Mouse (Mus musculus): ENCODE measurements around the gene Agpat3. TPM values are rescaled to one million over a fixed set of nuclear protein-coding genes. Genes with fewer than 3 reads are reported as not detected.

Gene Agpat3
- polyA plus RNA-seq, 1 experiment, result 1.4 TPM

GRCm38 (mm10) chr10:78272932-78273331, 79.4 kb downstream of the Agpat3 start:
- peaks cover 21% of the 10 kb centered on the region for H3K36me3 ChIP-seq (ENCODE audit: control insufficient read depth)
- TF ChIP-seq GATA1 (IDR thresholded peaks at IDR 0.05; ENCODE audit: low read length), result no peak
- no peaks in the 10 kb centered on the region for H3K9me3 ChIP-seq (ENCODE audit: control insufficient read depth, low read length)
- no peaks in the 10 kb centered on the region for H3K27me3 ChIP-seq (ENCODE audit: control insufficient read depth)
- H3K4me3 ChIP-seq (replicated peaks), result no peak overlapping the region
- peaks cover 20% of the 10 kb centered on the region for H3K4me1 ChIP-seq (ENCODE audit: control insufficient read depth)

GRCm38 (mm10) chr10:78265881-78266280, 86.4 kb downstream of the Agpat3 start:
- Histone ChIP-seq H3K36me3 (ENCODE audit: control insufficient read depth) (no peaks in the 10 kb centered on the region), H3K4me1 (ENCODE audit: control insufficient read depth) (no peaks in the 10 kb centered on the region; the same call in 1 of the 2 replicates), H3K4me3 (replicated peaks) (no peak overlapping the region), H3K9me3 (ENCODE audit: control insufficient read depth, low read length) (no peaks in the 10 kb centered on the region), H3K27me3 (ENCODE audit: control insufficient read depth) (no peaks in the 10 kb centered on the region)
- TF ChIP-seq TAL1 (IDR thresholded peaks at IDR 0.05; ENCODE audit: low read length) (no peak), GATA1 (IDR thresholded peaks at IDR 0.05; ENCODE audit: low read length) (no peak)

- TF ChIP-seq TAL1 (IDR thresholded peaks at IDR 0.05; ENCODE audit: low read length) (no peak), GATA1 (IDR thresholded peaks at IDR 0.05; ENCODE audit: low read length) (no peak)
- no peaks in the 10 kb centered on the region for H3K36me3 ChIP-seq (ENCODE audit: control insufficient read depth)
- no peak overlapping the region for H3K4me3 ChIP-seq (replicated peaks)
- no peaks in the 10 kb centered on the region; the same call in 1 of the 2 replicates for H3K27me3 ChIP-seq (ENCODE audit: control insufficient read depth)
- no peaks in the 10 kb centered on the region for H3K4me1 ChIP-seq (ENCODE audit: control insufficient read depth)
- no peaks in the 10 kb centered on the region for H3K9me3 ChIP-seq (ENCODE audit: control insufficient read depth, low read length)
Observed at GRCm38 (mm10) chr10:78264735-78265134, 87.6 kb downstream of the Agpat3 start.

- no peaks in the 10 kb centered on the region for H3K9me3 ChIP-seq (ENCODE audit: control insufficient read depth, low read length)
- no peak overlapping the region for H3K4me3 ChIP-seq (replicated peaks)
- H3K27me3 ChIP-seq (ENCODE audit: control insufficient read depth), result peaks cover 7% of the 10 kb centered on the region
- TF ChIP-seq GATA1 (IDR thresholded peaks at IDR 0.05; ENCODE audit: low read length) (no peak), TAL1 (IDR thresholded peaks at IDR 0.05; ENCODE audit: low read length) (no peak)
- no peaks in the 10 kb centered on the region for H3K36me3 ChIP-seq (ENCODE audit: control insufficient read depth)
- peaks cover 6% of the 10 kb centered on the region for H3K4me1 ChIP-seq (ENCODE audit: control insufficient read depth)
Observed at GRCm38 (mm10) chr10:78260916-78261650, 91.2 kb downstream of the Agpat3 start.

GRCm38 (mm10) chr10:78260322-78260721, 92.0 kb downstream of the Agpat3 start:
- H3K4me1 ChIP-seq (ENCODE audit: control insufficient read depth), result peaks cover 14% of the 10 kb centered on the region
- H3K9me3 ChIP-seq (ENCODE audit: control insufficient read depth, low read length), result no peaks in the 10 kb centered on the region
- H3K27me3 ChIP-seq (ENCODE audit: control insufficient read depth), result peaks cover 7% of the 10 kb centered on the region
- no peak overlapping the region for H3K4me3 ChIP-seq (replicated peaks)
- H3K36me3 ChIP-seq (ENCODE audit: control insufficient read depth), result no peaks in the 10 kb centered on the region
- TF ChIP-seq GATA1 (IDR thresholded peaks at IDR 0.05; ENCODE audit: low read length), result no peak
- TF ChIP-seq TAL1 (IDR thresholded peaks at IDR 0.05; ENCODE audit: low read length), result no peak

GRCm38 (mm10) chr10:78259702-78260101, 92.6 kb downstream of the Agpat3 start:
- peaks cover 7% of the 10 kb centered on the region for H3K27me3 ChIP-seq (ENCODE audit: control insufficient read depth)
- H3K4me1 ChIP-seq (ENCODE audit: control insufficient read depth), result peaks cover 19% of the 10 kb centered on the region
- no peak overlapping the region for H3K4me3 ChIP-seq (replicated peaks)
- H3K36me3 ChIP-seq (ENCODE audit: control insufficient read depth), result no peaks in the 10 kb centered on the region
- no peaks in the 10 kb centered on the region for H3K9me3 ChIP-seq (ENCODE audit: control insufficient read depth, low read length)
- TF ChIP-seq TAL1 (IDR thresholded peaks at IDR 0.05; ENCODE audit: low read length) (no peak), GATA1 (IDR thresholded peaks at IDR 0.05; ENCODE audit: low read length) (no peak)

- TF ChIP-seq GATA1 (IDR thresholded peaks at IDR 0.05; ENCODE audit: low read length) (no peak), TAL1 (IDR thresholded peaks at IDR 0.05; ENCODE audit: low read length) (no peak)
- Histone ChIP-seq H3K4me3 (replicated peaks) (no peak overlapping the region), H3K4me1 (ENCODE audit: control insufficient read depth) (peaks cover 19% of the 10 kb centered on the region), H3K9me3 (ENCODE audit: control insufficient read depth, low read length) (no peaks in the 10 kb centered on the region), H3K36me3 (ENCODE audit: control insufficient read depth) (no peaks in the 10 kb centered on the region), H3K27me3 (ENCODE audit: control insufficient read depth) (peaks cover 7% of the 10 kb centered on the region)
Observed at GRCm38 (mm10) chr10:78259230-78259629, 93.1 kb downstream of the Agpat3 start.

- Histone ChIP-seq H3K36me3 (ENCODE audit: control insufficient read depth) (no peaks in the 10 kb centered on the region), H3K9me3 (ENCODE audit: control insufficient read depth, low read length) (no peaks in the 10 kb centered on the region), H3K4me3 (replicated peaks) (no peak overlapping the region), H3K27me3 (ENCODE audit: control insufficient read depth) (peaks cover 7% of the 10 kb centered on the region), H3K4me1 (ENCODE audit: control insufficient read depth) (peaks cover 19% of the 10 kb centered on the region)
- TF ChIP-seq TAL1 (IDR thresholded peaks at IDR 0.05; ENCODE audit: low read length), result no peak
- TF ChIP-seq GATA1 (IDR thresholded peaks at IDR 0.05; ENCODE audit: low read length), result no peak
Observed at GRCm38 (mm10) chr10:78258142-78258675, 94.1 kb downstream of the Agpat3 start.

GRCm38 (mm10) chr10:78255646-78256059, 96.6 kb downstream of the Agpat3 start:
- Histone ChIP-seq H3K27me3 (ENCODE audit: control insufficient read depth) (peaks cover 7% of the 10 kb centered on the region), H3K4me3 (replicated peaks) (no peak overlapping the region), H3K9me3 (ENCODE audit: control insufficient read depth, low read length) (no peaks in the 10 kb centered on the region), H3K36me3 (ENCODE audit: control insufficient read depth) (no peaks in the 10 kb centered on the region), H3K4me1 (ENCODE audit: control insufficient read depth) (peaks cover 19% of the 10 kb centered on the region)
- TF ChIP-seq TAL1 (IDR thresholded peaks at IDR 0.05; ENCODE audit: low read length), result no peak
- no peak for TF ChIP-seq GATA1 (IDR thresholded peaks at IDR 0.05; ENCODE audit: low read length)
